Mouse (Mus musculus) liver, embryonic 14.5 days (tissue): Measurements from ENCODE around the gene Tedc1.

Experiments
- CTCF ChIP-seq: IDR thresholded peaks from 2 replicates; pipeline ENCODE4 v1.5.1; 2016; ENCODE audit warnings: antibody characterized with exemption, low read depth, control low read depth
- EP300 ChIP-seq: IDR thresholded peaks from 2 replicates; pipeline ENCODE4 v1.6.1; 2016; ENCODE audit warnings: antibody characterized with exemption, low read depth

- TF ChIP-seq EP300: peak; percentile 93
- TF ChIP-seq CTCF: no peak
Measured at GRCm38 (mm10) chr12:113107431-113108124, 48.6 kb upstream of the Tedc1 start.
